Mouse (Mus musculus) activated CD4-positive, CD25-positive, alpha-beta regulatory T cell, adult 4 months (primary cell): Measurements from ENCODE around the gene Serpina10. TPM values are rescaled to one million over a fixed set of nuclear protein-coding genes. Genes with fewer than 3 reads are reported as not detected.
"Not testable (repeated sequence)": the region's sequence is repeated elsewhere in the genome, so short reads cannot be mapped to it uniquely, and the experiment has no call there.

Experiments
- ATAC-seq: one replicate; pipeline ENCODE4 v1.8.0; 2017
- polyA plus RNA-seq, 2 experiments: library from polyadenylated mRNA; unstranded; fragments of 100-300 nt; shearing (Covaris generic); gene quantifications; one replicate each; pipeline ENCODE4 v1.2.1; 2017

The Serpina10 gene
- polyA plus RNA-seq, 2 experiments from 2014 or later = not detected

GRCm38 (mm10) chr12:103615141-103615540 is 16.1 kb downstream of the Serpina10 start:
- ATAC-seq = no peak

- no peak for ATAC-seq
These were observed 29.4 kb downstream of the Serpina10 start for GRCm38 (mm10) chr12:103601839-103602238.

GRCm38 (mm10) chr12:103600364-103600763 is 30.9 kb downstream of the Serpina10 start:
- no peak for ATAC-seq

GRCm38 (mm10) chr12:103598411-103598810 is 32.8 kb downstream of the Serpina10 start:
- ATAC-seq = no peak

GRCm38 (mm10) chr12:103583771-103584170 is 47.5 kb downstream of the Serpina10 start:
- no peak for ATAC-seq

- ATAC-seq = not testable (repeated sequence)
These were observed 53.1 kb downstream of the Serpina10 start for GRCm38 (mm10) chr12:103578148-103578547.

GRCm38 (mm10) chr12:103569690-103570089 is 61.6 kb downstream of the Serpina10 start:
- no peak for ATAC-seq

GRCm38 (mm10) chr12:103567129-103567528 is 64.1 kb downstream of the Serpina10 start:
- no peak for ATAC-seq

- ATAC-seq = no peak
These were observed 66.1 kb downstream of the Serpina10 start for GRCm38 (mm10) chr12:103565151-103565550.

Other genes starting within 250 kb of the Serpina10 start
- 1 to 10 TPM; 1.7 TPM for gene Otub2, start 242.8 kb downstream of the Serpina10 start, polyA plus RNA-seq
- gene 9330161L09Rik, start 223.6 kb downstream of the Serpina10 start, polyA plus RNA-seq = 1 to 10 TPM in 1 of 2 experiments, not detected in 1; 1.1 TPM
- gene Ddx24, start 205.6 kb downstream of the Serpina10 start, polyA plus RNA-seq = 100 to 1,000 TPM; 193 to 282 TPM
- gene Ifi27, start 197.2 kb downstream of the Serpina10 start, polyA plus RNA-seq = 100 to 1,000 TPM; 252 to 334 TPM
- 1,000 to 10,000 TPM; 1,686 to 1,965 TPM for gene Ifi27l2a, start 187.8 kb downstream of the Serpina10 start, polyA plus RNA-seq
- gene Ifi27l2b, start 174.2 kb downstream of the Serpina10 start, polyA plus RNA-seq = not detected
- gene Ppp4r4, start 99.2 kb downstream of the Serpina10 start, polyA plus RNA-seq = under 1 TPM in 1 of 2 experiments, not detected in 1; 0.17 TPM
- not detected for gene Serpina6, start 25.8 kb upstream of the Serpina10 start, polyA plus RNA-seq
- gene Serpina16, start 44.7 kb upstream of the Serpina10 start, polyA plus RNA-seq = not detected
- not detected for gene Serpina1f, start 64.1 kb upstream of the Serpina10 start, polyA plus RNA-seq
- not detected for gene Serpina1d, start 142.1 kb upstream of the Serpina10 start, polyA plus RNA-seq
- gene Serpina1b, start 198.9 kb upstream of the Serpina10 start, polyA plus RNA-seq = not detected
- not detected for gene Serpina1a, start 232.1 kb upstream of the Serpina10 start, polyA plus RNA-seq